Mouse (Mus musculus): ENCODE results near the gene Haspin. TPM values are rescaled to one million over a fixed set of nuclear protein-coding genes. Genes with fewer than 3 reads are reported as not detected.

Gene Haspin
- polyA plus RNA-seq, 1 experiment from 2014 or later = 22.0 TPM

DNA sequence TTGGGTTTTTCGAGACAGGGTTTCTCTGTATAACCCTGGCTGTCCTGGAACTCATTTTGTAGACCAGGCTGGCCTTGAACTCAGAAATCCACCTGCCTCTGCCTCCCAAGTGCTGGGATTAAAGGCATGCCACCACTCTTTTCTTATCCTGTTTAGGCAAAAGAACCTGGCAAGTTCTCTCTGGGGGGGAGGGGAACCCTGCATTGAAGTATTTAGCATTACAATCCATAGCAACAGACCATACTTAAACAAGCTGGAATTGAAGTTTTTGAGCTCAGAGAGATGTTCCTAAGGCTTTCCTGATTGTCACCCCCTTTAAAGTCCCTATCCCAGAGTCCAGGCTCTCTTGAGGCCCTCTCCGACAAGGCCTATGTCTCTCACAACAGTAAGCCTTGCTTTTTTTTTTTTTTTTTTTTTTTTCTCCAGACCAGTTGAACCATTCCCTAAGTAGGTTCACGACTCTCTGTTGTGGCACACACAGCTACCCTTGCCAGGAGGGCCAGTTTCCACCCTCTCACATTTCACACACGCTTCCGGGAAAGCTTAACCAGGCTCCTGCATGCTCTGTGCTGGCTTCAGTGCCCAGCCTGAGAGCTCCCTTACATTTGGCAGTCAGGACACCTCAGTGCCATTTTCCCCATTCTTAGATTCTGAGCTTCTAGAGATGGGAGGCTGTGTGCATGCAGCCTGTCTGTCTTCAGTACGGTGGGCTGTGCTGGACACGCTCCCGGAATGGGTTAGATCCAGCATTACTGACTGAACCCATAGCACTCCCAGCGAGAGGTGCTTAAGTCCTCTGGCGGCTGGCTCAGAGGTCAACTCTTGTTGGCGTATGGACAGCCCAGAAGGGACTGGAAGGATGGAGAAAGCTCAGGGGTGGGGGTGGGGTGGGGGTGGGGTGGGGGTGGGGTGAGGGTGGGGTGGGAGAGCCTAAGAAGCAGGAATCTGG is 8.2 kb upstream of the Haspin start:
- DNase-seq (ENCODE audit: low spot score) = no peak

DNA sequence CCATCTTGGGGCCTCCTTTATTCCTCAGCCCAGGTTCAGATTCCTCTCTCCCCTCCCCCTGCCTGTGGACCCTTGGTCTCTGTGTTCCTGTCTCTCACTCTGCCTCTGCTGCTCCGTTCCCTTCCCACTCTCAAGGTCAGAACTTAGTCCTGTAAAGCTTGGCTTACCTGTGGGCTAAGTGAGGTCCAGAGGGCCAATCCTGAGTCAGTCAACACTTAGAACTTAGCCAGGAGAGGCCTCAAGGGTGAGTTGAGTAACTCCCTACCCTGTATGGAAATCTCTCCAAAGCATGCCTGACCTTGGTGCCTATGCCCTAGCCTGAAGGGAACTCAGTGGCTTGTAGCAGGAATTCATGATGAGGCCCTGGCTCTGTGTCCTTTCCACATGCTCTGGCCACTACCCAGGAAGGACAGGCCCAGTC is 6.2 kb upstream of the Haspin start:
- DNase-seq (ENCODE audit: low spot score) = no peak

GRCm38 (mm10) chr11:73137116-73137515 is 978 bp downstream of the Haspin start:
- DNase-seq (ENCODE audit: low spot score) = peak; percentile 14

- peak; percentile 39 for DNase-seq (ENCODE audit: low spot score)
Measured at GRCm38 (mm10) chr11:73136587-73136986, 1.5 kb downstream of the Haspin start.

GRCm38 (mm10) chr11:73134222-73134621 is 3.9 kb downstream of the Haspin start:
- no peak for DNase-seq (ENCODE audit: low spot score)

DNA sequence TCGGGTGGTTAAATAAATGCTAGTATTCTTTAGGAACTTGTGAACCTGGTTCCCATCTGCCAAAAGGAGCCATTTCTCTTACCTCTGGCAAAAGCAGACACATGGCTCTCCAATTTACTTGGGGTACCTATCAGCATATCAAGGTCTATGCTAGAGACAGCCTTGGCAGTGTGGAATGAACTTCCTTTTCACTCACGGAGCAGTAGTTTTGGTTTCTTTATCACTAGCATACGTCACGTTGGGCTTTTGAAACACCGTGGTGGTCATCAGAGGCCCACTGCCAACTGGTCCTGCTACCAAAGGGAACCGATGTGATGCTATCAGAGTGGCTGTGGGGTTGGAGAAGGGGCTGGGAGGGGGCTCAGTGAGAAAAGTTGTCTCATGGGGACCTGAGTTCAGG is 5.1 kb downstream of the Haspin start:
- no peak for DNase-seq (ENCODE audit: low spot score)

GRCm38 (mm10) chr11:73131020-73131419 is 7.1 kb downstream of the Haspin start:
- peak; percentile 77 for DNase-seq (ENCODE audit: low spot score)

GRCm38 (mm10) chr11:73126495-73126894 is 11.6 kb downstream of the Haspin start:
- DNase-seq (ENCODE audit: low spot score) = no peak

DNA sequence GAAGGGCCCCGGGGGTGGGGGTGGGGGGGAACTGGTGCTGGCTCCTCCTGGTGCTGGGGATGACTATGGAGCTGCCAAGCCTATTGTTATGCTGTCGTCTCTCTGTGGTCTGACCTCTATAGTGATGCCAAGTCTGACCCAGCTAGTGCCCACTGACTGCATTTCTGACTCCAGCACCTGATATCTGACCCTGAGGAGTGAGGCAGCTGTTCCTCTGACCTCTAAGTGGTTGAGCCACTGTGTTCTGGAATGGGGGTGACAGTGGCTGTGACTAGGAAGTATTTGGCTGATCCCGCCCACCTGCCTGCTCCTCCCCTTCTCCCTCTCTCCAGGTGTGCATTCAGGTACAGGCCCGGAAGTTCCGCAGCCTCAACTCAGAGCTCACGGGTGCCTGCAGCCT is 26.7 kb downstream of the Haspin start:
- no peak for DNase-seq (ENCODE audit: low spot score)

- no peak for DNase-seq (ENCODE audit: low spot score)
Measured at GRCm38 (mm10) chr11:73109941-73110340, 28.2 kb downstream of the Haspin start.

DNA sequence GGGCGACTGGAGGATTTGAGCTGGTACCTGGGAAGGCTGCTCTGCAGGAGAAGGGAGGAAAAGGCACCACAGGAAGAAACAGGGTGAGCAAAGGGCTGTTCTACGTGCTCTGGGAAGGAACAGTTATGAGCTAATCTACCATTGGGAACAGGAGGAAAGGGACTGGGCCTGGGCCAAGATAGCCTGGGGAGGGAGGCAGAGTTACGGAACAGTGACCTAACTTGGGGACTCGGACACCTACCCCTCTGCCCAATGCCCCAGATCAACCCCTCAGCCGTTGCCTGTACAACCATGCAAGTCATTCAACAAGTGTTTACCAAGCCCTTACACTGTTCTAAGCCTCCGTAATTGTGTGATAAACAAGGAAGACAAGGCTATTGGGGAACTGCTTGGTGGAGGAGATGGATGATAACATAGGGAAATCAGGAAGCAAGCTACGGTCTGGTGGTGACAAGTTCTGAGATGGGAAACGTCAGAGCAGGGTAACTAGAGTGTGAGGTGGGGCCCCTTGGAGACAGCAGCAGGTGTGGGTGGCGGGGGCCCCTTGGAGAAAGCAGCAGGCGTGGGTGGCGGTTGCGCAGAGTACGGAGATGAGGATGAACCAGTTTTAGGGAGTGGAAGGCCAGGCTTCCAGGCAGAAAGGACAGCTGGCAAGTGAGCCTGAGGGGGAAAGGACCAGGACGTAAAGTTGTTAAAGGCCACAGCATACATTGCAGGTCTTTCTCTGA is 29.0 kb downstream of the Haspin start:
- DNase-seq (ENCODE audit: low spot score) = peak; percentile 65

DNA sequence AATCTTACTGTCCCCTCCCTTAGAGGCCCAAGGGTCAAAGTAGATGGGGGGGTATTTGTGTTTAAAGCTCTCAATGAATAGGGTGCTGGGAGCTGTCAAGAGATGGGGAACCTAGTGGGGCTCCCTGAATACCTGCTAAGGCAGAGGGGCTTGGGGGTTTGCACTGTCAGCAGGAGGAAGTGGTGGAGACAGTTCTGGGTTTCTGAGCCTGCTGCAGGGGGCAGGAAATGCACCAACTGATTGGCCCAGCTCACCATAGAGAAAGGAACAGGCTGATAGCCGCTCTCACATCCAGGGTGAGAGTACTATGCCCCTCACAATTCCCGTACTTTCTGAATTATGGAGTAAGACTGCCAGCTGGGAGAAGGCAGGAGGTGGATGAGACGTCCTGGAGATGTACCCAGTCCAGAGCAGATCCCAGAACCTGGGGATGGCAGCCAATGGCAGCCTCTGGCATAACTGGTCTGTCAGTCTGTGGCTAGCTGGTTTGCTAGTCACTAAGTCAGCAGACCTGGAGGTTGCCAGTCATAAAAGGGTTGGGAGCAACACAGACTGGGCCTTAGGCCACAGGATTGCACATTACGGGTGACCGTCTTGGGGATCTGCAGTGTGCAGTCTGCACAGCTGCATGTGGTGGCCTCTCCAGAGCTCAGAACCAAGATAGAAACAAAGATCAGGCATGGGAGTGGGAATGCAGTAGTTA is 29.7 kb downstream of the Haspin start:
- peak; percentile 87 for DNase-seq (ENCODE audit: low spot score)

- DNase-seq (ENCODE audit: low spot score) = peak; percentile 24
Measured at GRCm38 (mm10) chr11:73107358-73107757, 30.7 kb downstream of the Haspin start.

DNA sequence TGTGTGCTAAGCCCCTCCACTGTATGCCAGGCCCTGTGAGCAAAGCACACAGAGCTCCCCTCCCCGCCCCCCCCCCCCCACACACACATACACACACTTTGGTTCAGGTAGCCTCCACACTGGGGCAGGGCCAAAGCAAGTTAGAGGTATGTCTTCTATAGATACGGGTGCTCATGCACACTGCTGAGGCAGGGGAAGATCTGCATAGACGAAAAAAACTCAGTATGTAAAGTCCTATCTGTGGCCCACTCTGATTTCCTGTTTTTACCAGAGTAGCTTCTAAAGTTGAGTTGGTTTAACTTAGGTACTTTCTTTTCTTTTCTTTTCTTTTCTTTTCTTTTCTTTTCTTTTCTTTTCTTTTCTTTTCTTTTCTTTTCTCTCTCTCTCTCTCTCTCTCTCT is 32.8 kb downstream of the Haspin start:
- DNase-seq (ENCODE audit: low spot score) = no peak

DNA sequence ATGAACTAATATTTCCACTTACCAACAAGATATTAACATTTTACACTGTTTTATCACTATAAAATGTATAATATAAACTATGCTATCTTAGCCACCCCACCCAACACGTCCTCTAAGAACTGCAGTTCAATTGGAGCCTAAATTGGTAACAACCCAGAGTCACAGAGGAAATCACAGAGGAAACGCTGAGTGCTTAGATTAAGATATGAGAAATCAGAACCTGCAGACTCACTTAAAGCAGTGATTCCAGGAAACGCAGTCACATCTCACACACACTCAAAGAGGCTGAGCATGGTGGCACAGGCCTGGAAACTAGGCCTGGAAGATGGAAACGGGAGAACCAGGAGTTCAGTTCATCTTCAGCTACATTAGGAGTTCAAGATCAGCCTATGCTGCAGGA is 36.8 kb downstream of the Haspin start:
- DNase-seq (ENCODE audit: low spot score) = no peak

DNA sequence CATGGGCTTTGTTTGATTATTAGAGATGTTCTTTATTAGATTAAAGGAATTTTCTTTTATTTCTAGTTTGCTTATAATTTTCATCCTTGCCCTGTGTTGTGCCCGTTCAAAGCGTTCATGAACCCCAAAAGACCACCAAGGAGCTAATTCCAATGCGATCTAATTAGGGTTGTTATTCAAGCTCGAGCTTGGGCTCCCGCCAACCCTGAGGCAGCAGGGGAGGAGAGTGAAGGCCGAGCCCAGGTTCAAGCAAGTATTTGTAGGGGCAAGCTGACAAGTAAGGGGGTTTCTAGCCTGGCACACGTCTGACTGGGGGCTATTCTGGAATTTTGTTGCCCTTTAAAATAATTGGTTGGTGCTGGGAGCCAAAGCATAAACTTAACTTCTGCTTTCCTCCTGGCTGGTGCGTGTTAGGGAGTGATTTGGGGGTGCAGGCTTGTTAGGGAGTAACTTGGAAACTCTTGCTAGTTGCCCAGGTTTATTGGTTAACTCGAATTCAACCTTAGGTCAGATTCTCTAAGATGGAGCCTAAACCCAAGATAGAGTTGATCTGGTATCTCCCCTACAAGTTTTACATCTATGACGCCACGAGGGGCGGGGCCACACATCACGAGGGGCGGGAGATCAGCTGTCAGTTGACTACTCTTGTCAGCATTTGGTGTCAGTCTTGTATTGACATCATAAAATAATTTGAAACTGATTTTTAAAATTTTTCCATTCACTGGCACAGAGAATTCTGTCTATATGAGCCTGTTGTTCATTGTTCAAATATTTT is 37.9 kb downstream of the Haspin start:
- DNase-seq (ENCODE audit: low spot score) = no peak

DNA sequence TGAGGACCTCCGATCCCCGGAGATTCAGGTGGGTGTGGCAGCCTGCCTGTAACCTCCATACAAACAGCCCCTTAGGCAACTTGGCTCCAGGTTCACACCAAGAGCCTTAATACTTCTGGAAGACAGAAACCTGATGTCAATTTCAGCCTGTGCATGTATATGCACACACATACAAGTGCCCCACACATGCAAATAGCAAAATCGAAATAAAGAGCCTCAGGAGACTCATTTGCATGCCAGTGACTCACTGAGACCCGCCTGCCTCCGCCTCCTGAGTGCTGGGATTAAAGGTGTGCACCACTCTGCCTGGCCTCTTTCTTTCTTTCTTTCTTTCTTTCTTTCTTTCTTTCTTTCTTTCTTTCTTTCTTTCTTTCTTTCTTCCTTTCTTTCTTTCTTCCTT is 39.2 kb downstream of the Haspin start:
- DNase-seq (ENCODE audit: low spot score) = no peak

DNA sequence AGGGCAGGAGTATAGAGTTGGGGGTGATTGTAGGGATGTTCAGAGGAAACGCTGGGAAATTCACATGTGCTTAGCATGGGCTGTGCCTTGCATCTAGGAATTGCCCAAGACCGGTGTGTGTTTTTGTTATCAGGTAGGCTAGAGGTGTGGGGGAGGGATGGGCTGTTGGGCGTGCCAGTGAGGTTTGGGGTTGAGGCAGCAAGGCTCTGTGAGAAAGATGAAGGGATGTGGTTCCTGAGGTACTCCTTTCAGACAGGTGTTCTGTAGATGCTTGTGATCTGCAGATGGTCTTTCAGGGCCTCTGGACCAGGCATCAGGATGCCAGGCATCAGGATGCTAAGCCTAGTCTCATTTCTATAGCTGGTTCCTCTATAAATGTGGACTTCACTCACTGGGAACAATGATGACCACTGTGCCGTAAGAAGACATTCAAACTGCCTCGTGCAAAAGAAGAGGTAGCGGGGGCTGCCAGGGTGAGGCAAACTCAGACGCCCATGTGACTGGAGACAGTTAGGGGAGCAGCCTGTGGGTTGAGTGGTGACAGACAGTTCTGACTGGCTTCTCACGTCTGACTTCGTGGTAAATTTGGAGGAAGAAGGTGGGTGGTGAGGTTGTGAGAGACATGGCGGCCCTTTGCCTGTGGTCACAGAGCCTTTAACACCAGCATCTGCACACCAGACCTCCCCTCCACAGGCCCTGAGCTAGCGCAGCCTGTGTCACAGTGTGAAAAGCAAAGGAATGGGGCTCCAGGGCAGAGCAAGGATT is 43.7 kb downstream of the Haspin start:
- peak; percentile 60 for DNase-seq (ENCODE audit: low spot score)

GRCm38 (mm10) chr11:73092877-73093276 is 45.2 kb downstream of the Haspin start:
- DNase-seq (ENCODE audit: low spot score) = no peak

DNA sequence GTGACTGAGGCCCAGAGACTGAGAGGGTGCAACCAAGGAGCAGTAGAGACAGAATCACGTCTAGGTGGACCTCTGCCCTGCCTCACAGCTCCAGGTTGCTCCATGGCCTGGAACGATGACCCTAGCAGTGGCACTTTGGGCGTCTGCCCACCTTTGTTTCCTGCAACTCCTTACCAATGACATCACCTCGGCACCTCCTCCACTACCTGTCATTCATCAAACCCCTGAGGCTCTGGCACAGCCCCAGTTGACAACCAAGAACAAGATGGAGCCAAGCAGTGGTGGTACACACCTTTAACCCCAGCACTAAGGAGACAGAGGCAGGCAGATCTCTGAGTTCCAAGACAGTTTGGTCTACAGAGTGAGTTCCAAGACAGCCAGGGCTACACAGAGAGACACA is 46.0 kb downstream of the Haspin start:
- DNase-seq (ENCODE audit: low spot score) = no peak
